Mouse (Mus musculus): Measurements from ENCODE around the gene Hspa1b. TPM values are rescaled to one million over a fixed set of nuclear protein-coding genes. Genes with fewer than 3 reads are reported as not detected.

The Hspa1b gene
- total and polyA plus RNA-seq, 3 experiments: 0.08 to 0.15 TPM; not detected in 1

GRCm38 (mm10) chr17:34928841-34929240, 30.2 kb downstream of the Hspa1b start:
- H3K4me1 ChIP-seq (ENCODE audit: control insufficient read depth in 1 of 2, insufficient read depth in 2 of 2): peaks cover 12 to 31% of the 10 kb centered on the region in 2 experiments
- no peaks in the 10 kb centered on the region for H3K79me2 ChIP-seq (replicated peaks; ENCODE audit: control insufficient read depth, extremely low read depth, insufficient read depth, poor library complexity, severe bottlenecking)
- DNase-seq (ENCODE audit: extremely low read depth): no peak
- no peak overlapping the region for H3K4me2 ChIP-seq (ENCODE audit: insufficient read depth, low read depth, poor library complexity, severe bottlenecking)
- TF ChIP-seq USF1 (IDR thresholded peaks at IDR 0.05; ENCODE audit: low read depth, low read length): no peak
- TF ChIP-seq ZKSCAN1 (IDR thresholded peaks at IDR 0.05; ENCODE audit: borderline replicate concordance, low read depth, low read length): no peak
- TF ChIP-seq TBP (conservative IDR thresholded peaks at IDR 0.05; ENCODE audit: low read depth, low read length): no peak
- no peak for TF ChIP-seq ELF1 (IDR thresholded peaks at IDR 0.05; ENCODE audit: low read depth, low read length)
- no peak for TF ChIP-seq USF2 (conservative IDR thresholded peaks at IDR 0.05; ENCODE audit: low read depth, low read length)
- no peak for TF ChIP-seq PAX5 (IDR thresholded peaks at IDR 0.05; ENCODE audit: low read length)
- TF ChIP-seq RCOR1 (conservative IDR thresholded peaks at IDR 0.05; ENCODE audit: low read depth, low read length): no peak
- no peak for TF ChIP-seq MEF2A (IDR thresholded peaks at IDR 0.05; ENCODE audit: borderline replicate concordance, low read depth, low read length)
- no peak for TF ChIP-seq CHD2 (IDR thresholded peaks at IDR 0.05; ENCODE audit: low read length)
- TF ChIP-seq CTCF (conservative IDR thresholded peaks at IDR 0.05 in 1 of 2, IDR thresholded peaks at IDR 0.05 in 1 of 2; ENCODE audit: low read depth in 2 of 2, low read length in 2 of 2): no peak
- TF ChIP-seq TCF12 (IDR thresholded peaks at IDR 0.05; ENCODE audit: low read depth, low read length): no peak
- TF ChIP-seq EP300 (IDR thresholded peaks at IDR 0.05; ENCODE audit: low read length): no peak
- no peak for TF ChIP-seq IRF4 (IDR thresholded peaks at IDR 0.05; ENCODE audit: low read depth, low read length)
- TF ChIP-seq GABPA (IDR thresholded peaks at IDR 0.05; ENCODE audit: insufficient replicate concordance, low read depth, low read length): no peak
- TF ChIP-seq MXI1 (IDR thresholded peaks at IDR 0.05; ENCODE audit: low read depth, low read length): no peak
- TF ChIP-seq UBTF (IDR thresholded peaks at IDR 0.05; ENCODE audit: low read depth, low read length): no peak
- no peak for TF ChIP-seq E2F4 (IDR thresholded peaks at IDR 0.05; ENCODE audit: insufficient replicate concordance, low read depth, low read length)
- peaks cover 2 to 17% of the 10 kb centered on the region in 2 experiments for H3K36me3 ChIP-seq (replicated peaks in 1 of 2; ENCODE audit: control insufficient read depth in 1 of 2, insufficient read depth in 1 of 2, low read length in 1 of 2)
- dilution Hi-C loops (cut with MboI; ENCODE audit: extremely low pct_ligation_motif_present, extremely low pct_unique_long_range_greater_than_20kb, low sequenced_read_pairs): no loop called here
- H3K27me3 ChIP-seq (replicated peaks): no peaks in the 10 kb centered on the region
- H3K9me3 ChIP-seq (replicated peaks; ENCODE audit: low read length): no peaks in the 10 kb centered on the region
- H3K27ac ChIP-seq (ENCODE audit: insufficient read depth, low read depth): no peak overlapping the region
- H3K4me3 ChIP-seq (replicated peaks in 1 of 3; ENCODE audit: low read depth in 2 of 3, low read length in 2 of 3, poor library complexity in 1 of 3): no peak overlapping the region
- in situ Hi-C loops (cut with MboI; ENCODE audit: low pct_ligation_motif_present, low pct_unique_long_range_greater_than_20kb, low sequenced_read_pairs): no loop called here
- H3K9ac ChIP-seq (ENCODE audit: insufficient read depth, low read depth): no peak overlapping the region

- Histone ChIP-seq H3K27ac (ENCODE audit: insufficient read depth, low read depth) (no peak overlapping the region), H3K9ac (ENCODE audit: insufficient read depth, low read depth) (no peak overlapping the region), H3K27me3 (replicated peaks) (no peaks in the 10 kb centered on the region), H3K4me2 (ENCODE audit: insufficient read depth, low read depth, poor library complexity, severe bottlenecking) (no peak overlapping the region), H3K36me3 (replicated peaks in 1 of 2; ENCODE audit: control insufficient read depth in 1 of 2, insufficient read depth in 1 of 2, low read length in 1 of 2) (peaks cover 0 to 3% of the 10 kb centered on the region in 2 experiments), H3K4me1 (ENCODE audit: control insufficient read depth in 1 of 2, insufficient read depth in 2 of 2) (peaks cover 19 to 32% of the 10 kb centered on the region in 2 experiments), H3K4me3 (replicated peaks in 1 of 3; ENCODE audit: low read depth in 2 of 3, low read length in 2 of 3, poor library complexity in 1 of 3) (no peak overlapping the region), H3K9me3 (replicated peaks; ENCODE audit: low read length) (no peaks in the 10 kb centered on the region), H3K79me2 (replicated peaks; ENCODE audit: control insufficient read depth, extremely low read depth, insufficient read depth, poor library complexity, severe bottlenecking) (no peaks in the 10 kb centered on the region)
- TF ChIP-seq PAX5 (IDR thresholded peaks at IDR 0.05; ENCODE audit: low read length) (no peak), ZC3H11A (IDR thresholded peaks at IDR 0.05; ENCODE audit: low read depth, low read length) (no peak), ETS1 (conservative IDR thresholded peaks at IDR 0.05; ENCODE audit: low read depth, low read length) (no peak), CTCF (conservative IDR thresholded peaks at IDR 0.05 in 1 of 2, IDR thresholded peaks at IDR 0.05 in 1 of 2; ENCODE audit: low read depth in 2 of 2, low read length in 2 of 2) (no peak), IRF4 (IDR thresholded peaks at IDR 0.05; ENCODE audit: low read depth, low read length) (no peak), SMC3 (IDR thresholded peaks at IDR 0.05; ENCODE audit: low read depth, low read length) (no peak)
- in situ Hi-C loops (cut with MboI; ENCODE audit: low pct_ligation_motif_present, low pct_unique_long_range_greater_than_20kb, low sequenced_read_pairs): no loop called here
- no peak for DNase-seq (ENCODE audit: extremely low read depth)
- dilution Hi-C loops (cut with MboI; ENCODE audit: extremely low pct_ligation_motif_present, extremely low pct_unique_long_range_greater_than_20kb, low sequenced_read_pairs): no loop called here
Observed at GRCm38 (mm10) chr17:34927306-34928019, 31.6 kb downstream of the Hspa1b start.
